Mouse (Mus musculus): Measurements from ENCODE around the gene Rgl1. TPM values are rescaled to one million over a fixed set of nuclear protein-coding genes. Genes with fewer than 3 reads are reported as not detected.
A peak's percentile ranks its signal among the peaks of the same experiment; 100 is the strongest.

The Rgl1 gene
- polyA plus RNA-seq, 1 experiment from 2014 or later, result 21.2 TPM

GRCm38 (mm10) chr1:152560477-152560876, 205.7 kb downstream of the Rgl1 start:
- ATAC-seq (replicated peaks), result no peak
- Histone ChIP-seq H3K27ac (replicated peaks) (peak overlapping the region; percentile 27), H3K27me3 (no peaks in the 10 kb centered on the region), H3K4me3 (no peak overlapping the region), H3K4me2 (replicated peaks) (no peak overlapping the region), H3K9ac (replicated peaks) (no peak overlapping the region), H3K4me1 (peaks cover 30% of the 10 kb centered on the region), H3K9me3 (no peaks in the 10 kb centered on the region), H3K36me3 (no peaks in the 10 kb centered on the region)
- 58% methylated on average over 5 of the region's 5 CpGs for WGBS

- 20% methylated on average over 14 of the region's 14 CpGs for WGBS
Measured at GRCm38 (mm10) chr1:152556576-152557281, 209.4 kb downstream of the Rgl1 start.

GRCm38 (mm10) chr1:152555944-152556573, 210.1 kb downstream of the Rgl1 start:
- ATAC-seq (replicated peaks), result peak; percentile 96
- H3K4me3 ChIP-seq, result no peak overlapping the region
- peak overlapping the region; percentile 65 for H3K27ac ChIP-seq (replicated peaks)
- peaks cover 26% of the 10 kb centered on the region for H3K4me1 ChIP-seq
- 9% methylated on average over 7 of the region's 7 CpGs for WGBS
- peaks cover 10% of the 10 kb centered on the region for H3K36me3 ChIP-seq
- no peaks in the 10 kb centered on the region for H3K27me3 ChIP-seq
- H3K9me3 ChIP-seq, result no peaks in the 10 kb centered on the region
- no peak overlapping the region for H3K9ac ChIP-seq (replicated peaks)
- peak overlapping the region; percentile 2 for H3K4me2 ChIP-seq (replicated peaks)

More at GRCm38 (mm10) chr1:152556576-152557281, 209.4 kb downstream of the Rgl1 start:
- ATAC-seq (replicated peaks), result peak; percentile 68
- H3K9ac ChIP-seq (replicated peaks), result no peak overlapping the region
- H3K27me3 ChIP-seq, result no peaks in the 10 kb centered on the region
- H3K4me1 ChIP-seq, result peaks cover 33% of the 10 kb centered on the region
- H3K4me3 ChIP-seq, result no peak overlapping the region
- H3K36me3 ChIP-seq, result peaks cover 5% of the 10 kb centered on the region
- H3K9me3 ChIP-seq, result no peaks in the 10 kb centered on the region
- peak overlapping the region; percentile 2 for H3K4me2 ChIP-seq (replicated peaks)
- H3K27ac ChIP-seq (replicated peaks), result peak overlapping the region; percentile 65

GRCm38 (mm10) chr1:152553912-152554547, 212.1 kb downstream of the Rgl1 start:
- 76% methylated on average over 15 of the region's 15 CpGs for WGBS

GRCm38 (mm10) chr1:152550973-152551372, 215.2 kb downstream of the Rgl1 start:
- WGBS, result 90% methylated on average over 3 of the region's 3 CpGs
- H3K9ac ChIP-seq (replicated peaks), result no peak overlapping the region
- H3K4me2 ChIP-seq (replicated peaks), result no peak overlapping the region
- H3K9me3 ChIP-seq, result no peaks in the 10 kb centered on the region
- no peak overlapping the region for H3K4me3 ChIP-seq
- H3K36me3 ChIP-seq, result peaks cover 16% of the 10 kb centered on the region
- peaks cover 9% of the 10 kb centered on the region for H3K4me1 ChIP-seq
- H3K27ac ChIP-seq (replicated peaks), result no peak overlapping the region
- no peak for ATAC-seq (replicated peaks)
- H3K27me3 ChIP-seq, result no peaks in the 10 kb centered on the region

More at GRCm38 (mm10) chr1:152553912-152554547, 212.1 kb downstream of the Rgl1 start:
- ATAC-seq (replicated peaks), result no peak
- Histone ChIP-seq H3K27me3 (no peaks in the 10 kb centered on the region), H3K4me2 (replicated peaks) (no peak overlapping the region), H3K4me1 (peaks cover 20% of the 10 kb centered on the region), H3K9ac (replicated peaks) (no peak overlapping the region), H3K27ac (replicated peaks) (no peak overlapping the region), H3K4me3 (no peak overlapping the region), H3K9me3 (no peaks in the 10 kb centered on the region), H3K36me3 (peaks cover 12% of the 10 kb centered on the region)

- WGBS, result 89% methylated on average over 2 of the region's 2 CpGs
- ATAC-seq (replicated peaks), result no peak
- peaks cover 17% of the 10 kb centered on the region for H3K36me3 ChIP-seq
Measured at GRCm38 (mm10) chr1:152550544-152550943, 215.6 kb downstream of the Rgl1 start.

GRCm38 (mm10) chr1:152549061-152549738, 217.0 kb downstream of the Rgl1 start:
- H3K36me3 ChIP-seq, result peaks cover 17% of the 10 kb centered on the region
- H3K27me3 ChIP-seq, result no peaks in the 10 kb centered on the region
- no peak for ATAC-seq (replicated peaks)
- H3K4me1 ChIP-seq, result no peaks in the 10 kb centered on the region; the same call in 1 of the 2 replicates
- H3K27ac ChIP-seq (replicated peaks), result no peak overlapping the region
- 91% methylated on average over 13 of the region's 13 CpGs for WGBS
- H3K9me3 ChIP-seq, result no peaks in the 10 kb centered on the region
- no peak overlapping the region for H3K4me3 ChIP-seq
- H3K4me2 ChIP-seq (replicated peaks), result no peak overlapping the region
- no peak overlapping the region for H3K9ac ChIP-seq (replicated peaks)

More at GRCm38 (mm10) chr1:152550544-152550943, 215.6 kb downstream of the Rgl1 start:
- H3K9me3 ChIP-seq, result no peaks in the 10 kb centered on the region
- H3K27me3 ChIP-seq, result no peaks in the 10 kb centered on the region
- H3K4me2 ChIP-seq (replicated peaks), result no peak overlapping the region
- H3K9ac ChIP-seq (replicated peaks), result no peak overlapping the region
- H3K4me3 ChIP-seq, result no peak overlapping the region
- peaks cover 4% of the 10 kb centered on the region for H3K4me1 ChIP-seq
- no peak overlapping the region for H3K27ac ChIP-seq (replicated peaks)

- no peaks in the 10 kb centered on the region for H3K4me1 ChIP-seq
- 93% methylated on average over 2 of the region's 2 CpGs for WGBS
- H3K4me2 ChIP-seq (replicated peaks), result no peak overlapping the region
- no peaks in the 10 kb centered on the region for H3K27me3 ChIP-seq
- no peak overlapping the region for H3K9ac ChIP-seq (replicated peaks)
- no peak for ATAC-seq (replicated peaks)
- H3K9me3 ChIP-seq, result no peaks in the 10 kb centered on the region
- H3K27ac ChIP-seq (replicated peaks), result no peak overlapping the region
- H3K4me3 ChIP-seq, result no peak overlapping the region
- H3K36me3 ChIP-seq, result peaks cover 12% of the 10 kb centered on the region
Measured at GRCm38 (mm10) chr1:152543449-152544159, 222.5 kb downstream of the Rgl1 start.

- peaks cover 12% of the 10 kb centered on the region for H3K36me3 ChIP-seq
- no peak for ATAC-seq (replicated peaks)
- H3K4me2 ChIP-seq (replicated peaks), result no peak overlapping the region
- 90% methylated on average over 6 of the region's 6 CpGs for WGBS
- no peaks in the 10 kb centered on the region for H3K9me3 ChIP-seq
- H3K4me3 ChIP-seq, result no peak overlapping the region
- H3K4me1 ChIP-seq, result no peaks in the 10 kb centered on the region
- no peak overlapping the region for H3K9ac ChIP-seq (replicated peaks)
- no peak overlapping the region for H3K27ac ChIP-seq (replicated peaks)
- H3K27me3 ChIP-seq, result no peaks in the 10 kb centered on the region
Measured at GRCm38 (mm10) chr1:152542747-152543378, 223.3 kb downstream of the Rgl1 start.

- 93% methylated on average over 3 of the region's 3 CpGs for WGBS
- Histone ChIP-seq H3K4me2 (replicated peaks) (no peak overlapping the region), H3K27ac (replicated peaks) (no peak overlapping the region), H3K4me1 (no peaks in the 10 kb centered on the region), H3K27me3 (no peaks in the 10 kb centered on the region), H3K4me3 (no peak overlapping the region), H3K9me3 (no peaks in the 10 kb centered on the region), H3K9ac (replicated peaks) (no peak overlapping the region), H3K36me3 (peaks cover 9% of the 10 kb centered on the region)
- ATAC-seq (replicated peaks), result no peak
Measured at GRCm38 (mm10) chr1:152540304-152540887, 225.8 kb downstream of the Rgl1 start.

- Histone ChIP-seq H3K9me3 (no peaks in the 10 kb centered on the region), H3K4me1 (no peaks in the 10 kb centered on the region), H3K9ac (replicated peaks) (no peak overlapping the region), H3K4me2 (replicated peaks) (no peak overlapping the region), H3K4me3 (no peak overlapping the region), H3K27ac (replicated peaks) (no peak overlapping the region), H3K27me3 (no peaks in the 10 kb centered on the region), H3K36me3 (peaks cover 5% of the 10 kb centered on the region)
- no peak for ATAC-seq (replicated peaks)
- WGBS, result 90% methylated on average over 4 of the region's 4 CpGs
Measured at GRCm38 (mm10) chr1:152538817-152539216, 227.3 kb downstream of the Rgl1 start.

All from forebrain, embryonic 15.5 days (tissue).